34 mouse cellular contexts compared by ENCODE assay signal in genomic region chr2:103937670-103938069, GRCm38 (mm10).
"Had no signal": no experiment of that assay in that cellular context is flagged by ENCODE, and none has a peak within 500 bp of the region (broad histone marks: within the 10 kb centered on the region; RNA-seq: fewer than 3 reads in every experiment).

No protein-coding gene starts in this region.

- H3K4me3 ChIP-seq: heart, embryonic 10.5 days; heart, embryonic 12.5 days; heart, embryonic 13.5 days; heart, embryonic 15.5 days; hindbrain, embryonic 10.5 days; hindbrain, embryonic 12.5 days; hindbrain, embryonic 13.5 days; hindbrain, embryonic 15.5 days; intestine, embryonic 15.5 days; kidney, embryonic 15.5 days; layer of hippocampus, adult 2 months had no signal

- ATAC-seq: hindbrain, embryonic 16.5 days; hindbrain, postnatal 0 days; inflammation-experienced regulatory T-cells, adult 6 months; intestine, embryonic 15.5 days; intestine, embryonic 16.5 days; intestine, postnatal 0 days had no signal

- H3K27ac ChIP-seq: heart, embryonic 10.5 days; heart, embryonic 13.5 days; heart, embryonic 15.5 days; hindbrain, embryonic 10.5 days; hindbrain, embryonic 12.5 days; hindbrain, embryonic 13.5 days; hindbrain, embryonic 15.5 days; hindbrain, postnatal 0 days; intestine, embryonic 15.5 days; kidney, embryonic 15.5 days; kidney, postnatal 0 days; layer of hippocampus, adult 2 months had no signal

- DNase-seq: heart, postnatal 10 days; heart, postnatal 14 days; heart, postnatal 36 days; heart, postnatal 4 days; kidney, adult 11 months; kidney, adult 18-20 months; kidney, adult 2 months; kidney, adult 8-10 months; kidney, adult 9 months; kidney, postnatal 10 days; kidney, postnatal 14 days; kidney, postnatal 25 days; kidney, postnatal 36 days; kidney, postnatal 4 days; layer of hippocampus, adult 9-11 months; layer of hippocampus, postnatal 36 days had no signal

- H3K9me3 ChIP-seq: heart, embryonic 10.5 days; heart, embryonic 12.5 days; heart, embryonic 13.5 days; heart, embryonic 15.5 days; hindbrain, embryonic 10.5 days; hindbrain, embryonic 12.5 days; hindbrain, embryonic 13.5 days; hindbrain, embryonic 15.5 days; intestine, embryonic 15.5 days; kidney, embryonic 15.5 days had no signal

- H3K9ac ChIP-seq: heart, embryonic 12.5 days; heart, embryonic 13.5 days; heart, embryonic 15.5 days; hindbrain, embryonic 12.5 days; hindbrain, embryonic 13.5 days; hindbrain, embryonic 15.5 days; intestine, embryonic 15.5 days; kidney, embryonic 15.5 days had no signal

- H3K4me2 ChIP-seq: heart, embryonic 11.5 days; heart, embryonic 12.5 days; heart, embryonic 13.5 days; heart, embryonic 15.5 days; hindbrain, embryonic 12.5 days; hindbrain, embryonic 13.5 days; hindbrain, embryonic 15.5 days; intestine, embryonic 15.5 days; kidney, embryonic 15.5 days had no signal

- H3K4me1 ChIP-seq: heart, embryonic 15.5 days; hindbrain, embryonic 15.5 days; intestine, embryonic 15.5 days had no signal

- H3K36me3 ChIP-seq: heart, embryonic 10.5 days; heart, embryonic 12.5 days; heart, embryonic 13.5 days; heart, embryonic 15.5 days; hindbrain, embryonic 10.5 days; hindbrain, embryonic 12.5 days; hindbrain, embryonic 13.5 days; hindbrain, embryonic 15.5 days; intestine, embryonic 15.5 days; kidney, embryonic 15.5 days had no signal

- H3K27me3 ChIP-seq: heart, embryonic 15.5 days; hindbrain, embryonic 12.5 days; hindbrain, embryonic 13.5 days; hindbrain, embryonic 15.5 days; intestine, embryonic 15.5 days; kidney, embryonic 15.5 days had no signal
